Mouse (Mus musculus): Measurements from ENCODE around the gene Mphosph6.
A peak's percentile ranks its signal among the peaks of the same experiment; 100 is the strongest.

The Mphosph6 gene

GRCm38 (mm10) chr8:117768971-117769370 is 32.8 kb downstream of the Mphosph6 start:
- no peak for DNase-seq

- no peak for DNase-seq
Measured at GRCm38 (mm10) chr8:117765947-117766346, 35.8 kb downstream of the Mphosph6 start.

GRCm38 (mm10) chr8:117764625-117765024 is 37.1 kb downstream of the Mphosph6 start:
- DNase-seq: no peak

DNA sequence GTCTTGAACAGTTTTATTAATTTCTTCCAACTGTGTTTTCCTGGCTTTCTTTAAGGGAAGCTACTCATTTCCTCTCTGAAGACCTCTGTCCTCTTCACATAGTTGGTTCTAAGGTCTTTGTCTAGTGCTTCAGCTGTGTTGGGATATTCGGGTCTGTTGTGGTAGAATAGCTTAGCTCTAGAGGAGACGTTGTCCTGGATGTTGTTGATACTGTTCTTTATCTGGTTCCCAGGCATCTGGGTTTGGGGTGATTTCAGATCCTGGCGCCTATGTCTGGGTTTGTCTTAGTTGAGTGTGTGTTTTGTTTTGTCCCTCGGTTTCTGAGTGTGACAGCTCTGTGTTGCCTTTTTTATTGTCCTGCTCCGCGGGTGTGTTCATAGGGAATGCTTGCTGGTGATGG is 39.0 kb downstream of the Mphosph6 start:
- DNase-seq: no peak

DNA sequence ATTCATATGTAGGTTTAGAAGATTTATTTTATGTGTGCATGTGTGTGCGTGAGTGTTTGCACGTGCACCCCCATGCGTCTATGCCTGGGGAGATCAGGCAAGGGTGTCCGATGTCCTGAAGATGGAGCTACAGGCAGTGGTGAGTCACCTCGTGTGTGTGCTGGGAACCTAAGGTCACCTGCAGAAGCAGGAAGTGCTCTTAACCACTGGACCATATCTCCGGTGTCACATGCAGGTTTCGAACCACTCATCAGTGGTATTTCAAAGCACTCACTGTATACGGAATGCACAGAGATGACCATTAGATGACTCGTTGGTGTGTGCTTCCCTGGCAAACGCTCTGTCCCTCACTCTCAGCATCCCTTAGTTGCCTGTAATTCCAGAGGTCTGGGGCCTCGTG is 43.8 kb downstream of the Mphosph6 start:
- no peak for DNase-seq

DNA sequence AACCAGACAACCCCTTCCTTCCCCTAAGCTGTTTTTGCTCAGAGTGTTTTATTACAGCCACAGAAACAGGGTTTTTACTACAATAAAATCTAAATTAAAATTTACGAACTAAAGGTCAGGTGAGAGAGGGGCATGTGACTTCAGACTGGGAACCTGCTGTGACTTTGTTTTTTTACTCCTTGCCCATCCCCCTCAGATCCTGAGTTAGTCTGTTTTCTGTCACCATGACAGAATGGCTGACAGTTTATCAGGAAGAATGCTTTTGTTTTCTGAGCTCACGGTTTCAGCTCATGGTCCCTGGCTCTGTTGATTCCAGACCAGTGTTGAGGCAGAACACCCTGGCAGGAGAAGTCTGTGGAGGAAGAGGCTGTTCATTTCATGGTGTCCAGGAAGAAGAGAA is 52.3 kb downstream of the Mphosph6 start:
- DNase-seq: no peak

DNA sequence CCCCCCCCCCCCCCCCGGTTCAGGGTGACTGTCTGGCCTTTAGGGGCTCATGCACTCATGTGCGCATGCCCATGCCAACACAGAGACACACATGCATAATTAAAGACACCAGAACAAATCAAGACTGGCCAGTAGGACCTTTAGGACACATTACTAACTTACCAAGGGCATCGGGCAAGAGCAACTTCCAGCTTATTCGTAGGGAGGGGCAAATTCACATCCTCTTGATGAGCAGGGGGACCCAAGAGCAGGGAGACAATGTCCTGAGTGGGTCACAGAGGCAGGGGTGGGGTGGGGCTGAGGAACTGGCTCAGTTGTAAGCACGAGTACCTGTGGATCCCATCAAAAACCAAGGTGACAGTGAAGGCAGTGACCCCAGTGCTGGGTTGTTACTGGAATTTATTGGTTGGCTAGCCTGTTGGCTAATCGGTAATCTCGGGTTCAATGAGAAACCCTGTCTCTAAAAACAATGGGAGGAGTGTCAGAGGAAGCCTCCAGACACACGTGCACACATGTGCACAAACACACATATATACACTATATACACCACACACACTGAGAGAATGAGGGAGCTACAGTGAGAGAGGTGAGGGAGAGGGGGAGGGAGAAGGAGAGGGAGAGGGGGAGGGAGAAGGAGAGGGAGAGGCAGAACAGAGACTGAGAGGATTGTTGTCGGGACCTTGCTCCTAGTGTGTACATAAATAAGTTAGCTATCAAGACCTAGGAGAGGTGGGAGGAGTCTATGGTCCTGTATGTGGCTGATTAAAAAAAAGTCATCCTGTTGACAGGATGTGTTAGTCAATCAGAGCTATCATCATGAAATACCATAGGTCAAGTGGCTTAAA is 53.6 kb downstream of the Mphosph6 start:
- DNase-seq: no peak

DNA sequence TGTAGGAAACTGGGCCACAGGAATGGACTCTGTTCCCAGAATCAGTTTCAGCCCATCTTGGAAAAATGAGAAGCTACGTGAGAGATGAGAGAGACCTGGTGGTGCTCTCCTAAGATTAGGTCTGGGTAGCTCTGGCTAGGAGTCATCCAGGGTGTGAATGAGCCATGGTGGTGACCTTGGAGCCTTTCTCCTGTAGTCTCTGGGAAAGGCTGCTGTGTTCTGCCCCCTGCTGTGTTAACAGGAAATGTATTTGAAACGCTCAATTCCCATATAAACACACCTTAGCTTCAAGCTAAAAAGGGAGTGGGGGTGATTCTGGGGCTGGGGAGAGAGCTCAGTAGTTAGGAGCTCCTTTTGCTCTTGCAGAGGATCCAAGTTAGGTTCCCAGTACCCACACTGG is 54.3 kb downstream of the Mphosph6 start:
- no peak for DNase-seq

DNA sequence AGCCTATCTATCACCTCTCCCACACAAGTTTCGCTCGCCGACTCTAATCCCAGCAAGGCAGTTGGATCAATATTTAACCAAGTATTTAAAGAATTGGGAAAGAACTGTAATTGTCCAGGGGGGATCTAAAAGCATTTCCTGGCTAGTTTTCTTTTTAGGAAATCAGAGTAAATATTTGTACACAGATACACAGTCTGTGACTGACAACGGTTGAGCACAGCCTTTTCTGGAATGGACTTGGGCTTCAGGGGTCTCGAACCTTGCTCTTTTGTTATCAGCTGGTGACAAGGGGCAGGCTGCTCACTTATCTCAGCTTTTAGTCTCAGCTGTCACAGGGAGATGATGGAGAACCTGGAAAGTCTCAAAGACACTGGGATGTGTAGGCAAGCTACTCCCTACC is 55.1 kb downstream of the Mphosph6 start:
- DNase-seq: no peak

DNA sequence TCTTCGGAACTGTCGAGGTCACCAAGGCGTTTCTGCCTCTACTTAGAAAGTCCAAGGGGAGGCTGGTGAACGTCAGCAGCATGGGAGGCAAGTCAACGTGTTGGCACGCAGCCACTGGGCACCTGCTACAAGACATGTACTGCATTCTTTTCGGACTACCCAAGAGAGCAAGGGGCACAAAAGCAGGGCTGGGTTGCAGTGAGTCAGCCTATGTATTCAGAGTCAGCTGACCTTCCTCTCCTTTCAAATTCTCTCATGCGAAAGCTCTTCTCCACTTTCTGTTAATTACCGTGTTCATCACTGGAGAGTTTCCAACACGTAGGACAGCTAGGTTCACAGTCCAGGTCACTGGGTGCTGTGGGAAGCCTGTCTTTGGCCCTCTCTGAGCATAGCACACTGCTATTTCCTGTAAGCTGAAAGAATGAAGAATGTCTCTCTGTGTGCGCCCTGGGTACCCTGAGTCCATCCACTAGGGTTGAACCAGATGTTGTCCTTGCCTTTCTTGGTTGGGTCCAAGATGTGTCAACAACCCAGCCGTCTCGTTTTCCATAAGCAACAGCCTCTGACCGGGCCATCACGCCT is 59.2 kb downstream of the Mphosph6 start:
- DNase-seq: peak; percentile 29 to 31
